Mouse (Mus musculus): Measurements from ENCODE around the gene Rbp3. TPM values are rescaled to one million over a fixed set of nuclear protein-coding genes. Genes with fewer than 3 reads are reported as not detected.

Gene Rbp3
- 0.06 and 0.08 TPM in 2 replicates for polyA plus RNA-seq (2021; fragmentation: Nextera tagmentation)
- long read RNA-seq, experiment 1, result 0 reads
- long read RNA-seq, experiment 2, partial matches to known transcripts, result 1 of 1 reads
- long read RNA-seq, experiment 2, other reads (novel, unspliced or antisense), result 0 of 1 reads

GRCm38 (mm10) chr14:33953761-33954160 lies at the start of gene Rbp3:
Rbp3 (plus strand) TSS chr14:33954003.

GRCm38 (mm10) chr14:33923168-33924070 lies 30.4 kb upstream of the Rbp3 start, which contains the start of gene Gdf10:
Gdf10 (plus strand) TSS chr14:33923587.

GRCm38 (mm10) chr14:33940739-33941138 lies 13.1 kb upstream of the Rbp3 start, which contains the start of gene Gdf2:
Gdf2 (plus strand) TSS chr14:33941039.

GRCm38 (mm10) chr14:33978604-33979059 lies 24.8 kb downstream of the Rbp3 start, which contains the start of gene Zfp488:
Zfp488 (minus strand) TSS chr14:33978764.

Other genes starting within 250 kb of the Rbp3 start
- 2.1 and 2.9 TPM in 2 replicates for gene Gdf10, start 30.4 kb upstream of the Rbp3 start, polyA plus RNA-seq (2021; fragmentation: Nextera tagmentation)
- gene Gdf2, start 13.0 kb upstream of the Rbp3 start, polyA plus RNA-seq (2021; fragmentation: Nextera tagmentation), result not detected in 2 replicates
- 1.2 and 1.7 TPM in 2 replicates for gene Zfp488, start 24.8 kb downstream of the Rbp3 start, polyA plus RNA-seq (2021; fragmentation: Nextera tagmentation)
- not detected in 2 replicates for gene Gm30083, start 61.2 kb downstream of the Rbp3 start, polyA plus RNA-seq (2021; fragmentation: Nextera tagmentation)
- not detected in 2 replicates for gene Gm5460, start 62.8 kb downstream of the Rbp3 start, polyA plus RNA-seq (2021; fragmentation: Nextera tagmentation)
- not detected in 2 replicates for gene Antxrl, start 98.7 kb downstream of the Rbp3 start, polyA plus RNA-seq (2021; fragmentation: Nextera tagmentation)
- gene Anxa8, start 132.0 kb downstream of the Rbp3 start, polyA plus RNA-seq (2021; fragmentation: Nextera tagmentation), result 0.50 and 0.74 TPM in 2 replicates
- not detected in 2 replicates for gene A630023A22Rik, start 148.8 kb downstream of the Rbp3 start, polyA plus RNA-seq (2021; fragmentation: Nextera tagmentation)
- 0.04 TPM in 1 of 2 replicates, not detected in the other for gene Npy4r, start 198.5 kb downstream of the Rbp3 start, polyA plus RNA-seq (2021; fragmentation: Nextera tagmentation)
- gene Gprin2, start 247.7 kb downstream of the Rbp3 start, polyA plus RNA-seq (2021; fragmentation: Nextera tagmentation), result 0.25 and 0.65 TPM in 2 replicates

Data from layer of hippocampus, adult 6 months (tissue).